Comparison of ENCODE assay signal across 11 mouse cellular contexts in genomic region chr8:121436656-121437055, GRCm38 (mm10).
DNase-seq lines count a peak whose midpoint lies in the region; ATAC-seq and TF ChIP-seq lines count a peak whose summit lies in the region.
"Had no signal": no experiment of that assay in that cellular context is flagged by ENCODE, and none has a peak within 500 bp of the region (broad histone marks: within the 10 kb centered on the region; RNA-seq: fewer than 3 reads in every experiment).

No protein-coding gene starts in this region.

- peak; percentile 47 for DNase-seq in kidney, adult 2 months
- DNase-seq in kidney, adult 11 months, result no peak
- DNase-seq in 3T3-L1 (ENCODE audit: low read depth, low spot score), result peak; percentile 68
- peak; percentile 75 for DNase-seq in Muller cell, postnatal 12 days (ENCODE audit: inconsistent ontology term)
- DNase-seq in forebrain, embryonic 14.5 days (ENCODE audit: low spot score), result peak; percentile 55
- DNase-seq in natural killer cell, adult 2 months (ENCODE audit: low spot score in 2 of 2), result no peak
- no peak for DNase-seq in cerebellum, postnatal 36 days
- DNase-seq in urinary bladder, postnatal 25 days (ENCODE audit: low spot score), result no peak
- DNase-seq: cerebellum, adult 9-11 months had no signal

- H3K9me3 ChIP-seq in forebrain, embryonic 14.5 days (replicated peaks; ENCODE audit: control insufficient read depth, low read length), result no peaks in the 10 kb centered on the region

- no peak for TF ChIP-seq POLR2A in kidney, adult 2 months (IDR thresholded peaks at IDR 0.05; ENCODE audit: low read depth, low read length)

- no peak overlapping the region for H3K4me2 ChIP-seq in forebrain, embryonic 14.5 days (ENCODE audit: low read length)

- no peak for TF ChIP-seq CTCF in kidney, adult 2 months (conservative IDR thresholded peaks at IDR 0.05; ENCODE audit: insufficient read depth, insufficient read length, low read depth, low read length)

- no peak overlapping the region for H3K4me3 ChIP-seq in kidney, adult 2 months (ENCODE audit: insufficient read depth, low read depth, low read length)
- 0 out of 2 replicates have a peak overlapping the region, but pooled peaks have one; percentile 8 for H3K4me3 ChIP-seq in forebrain, embryonic 14.5 days (ENCODE audit: low read depth, low read length)
- H3K4me3 ChIP-seq: layer of hippocampus, adult 2 months; megakaryocyte, embryonic 14.5 days had no signal

- H3K36me3 ChIP-seq in kidney, adult 2 months (ENCODE audit: control insufficient read depth, insufficient read depth, low read length), result no peaks in the 10 kb centered on the region
- no peaks in the 10 kb centered on the region for H3K36me3 ChIP-seq in forebrain, embryonic 14.5 days (ENCODE audit: control insufficient read depth, insufficient read depth, low read length)

- H3K4me1 ChIP-seq in kidney, adult 2 months (ENCODE audit: control insufficient read depth, insufficient read depth, low read length), result no peaks in the 10 kb centered on the region
- no peaks in the 10 kb centered on the region for H3K4me1 ChIP-seq in forebrain, embryonic 14.5 days (ENCODE audit: control insufficient read depth, insufficient read depth, low read length)

- no peaks in the 10 kb centered on the region for H3K27me3 ChIP-seq in kidney, adult 2 months (replicated peaks; ENCODE audit: control insufficient read depth, insufficient read depth, low read length)
- no peaks in the 10 kb centered on the region for H3K27me3 ChIP-seq in forebrain, embryonic 14.5 days (replicated peaks; ENCODE audit: control insufficient read depth, insufficient read depth, low read length)

- WGBS in kidney, adult 2 months, result 35% methylated on average over 5 of the region's 5 CpGs
- WGBS in forebrain, embryonic 14.5 days, result 55% methylated on average over 5 of the region's 5 CpGs

- H3K9ac ChIP-seq in forebrain, embryonic 14.5 days (ENCODE audit: low read length), result no peak overlapping the region

- no peak overlapping the region for H3K27ac ChIP-seq in kidney, adult 2 months (ENCODE audit: insufficient read depth, low read depth, low read length)
- H3K27ac ChIP-seq in forebrain, embryonic 14.5 days (ENCODE audit: low read depth, low read length), result no peak overlapping the region
- H3K27ac ChIP-seq: layer of hippocampus, adult 2 months had no signal

- ATAC-seq in forebrain, embryonic 14.5 days, result no peak

Comparison
In these comparisons a context has a peak if more than half of its experiments do, and no peak if none do; other contexts are left out.
1. DNase-seq: peak in kidney, adult 2 months (single experiment), 3T3-L1 (single experiment), Muller cell, postnatal 12 days (single experiment) and forebrain, embryonic 14.5 days (single experiment); none in kidney, adult 11 months (single experiment), natural killer cell, adult 2 months (0 of 2), cerebellum, postnatal 36 days (0 of 2) and urinary bladder, postnatal 25 days (single experiment).